Comparison of ENCODE assay signal across 12 mouse cellular contexts in genomic region chr13:45783681-45784080, GRCm38 (mm10).
DNase-seq lines count a peak whose midpoint lies in the region; ATAC-seq lines count a peak whose summit lies in the region.
"Had no signal": no experiment of that assay in that cellular context is flagged by ENCODE, and none has a peak within 500 bp of the region (broad histone marks: within the 10 kb centered on the region; RNA-seq: fewer than 3 reads in every experiment).

No protein-coding gene starts in this region.

- H3K9me3 ChIP-seq in kidney, embryonic 14.5 days (ENCODE audit: control insufficient read depth, low read length) = no peaks in the 10 kb centered on the region; the same call in 1 of the 2 replicates

- H3K4me2 ChIP-seq in kidney, embryonic 14.5 days (replicated peaks; ENCODE audit: low read depth, low read length) = no peak overlapping the region

- H3K27me3 ChIP-seq in kidney, embryonic 14.5 days (ENCODE audit: control insufficient read depth, insufficient read depth, low read length) = no peaks in the 10 kb centered on the region

- peak; percentile 42 to 45 for DNase-seq in cerebellum, postnatal 10 days
- no peak for DNase-seq in cerebellum, adult 9-11 months
- DNase-seq in left cerebral cortex, adult 18-20 months (ENCODE audit: low spot score in 2 of 2) = peak; percentile 45 to 58
- no peak for DNase-seq in left cerebral cortex, adult 11 months (ENCODE audit: low spot score)
- DNase-seq in Muller cell, postnatal 12 days (ENCODE audit: inconsistent ontology term) = peak; percentile 29
- DNase-seq in lung, postnatal 10 days = peak; percentile 66
- DNase-seq in urinary bladder, adult 2 months (ENCODE audit: low spot score) = no peak
- DNase-seq: liver had no signal

- no peaks in the 10 kb centered on the region for H3K36me3 ChIP-seq in kidney, embryonic 14.5 days (ENCODE audit: control insufficient read depth, insufficient read depth, low read length)

- H3K27ac ChIP-seq in kidney, embryonic 14.5 days (ENCODE audit: low read depth, low read length) = no peak overlapping the region
- H3K27ac ChIP-seq: kidney, postnatal 0 days had no signal

- no peak overlapping the region for H3K9ac ChIP-seq in kidney, embryonic 14.5 days (ENCODE audit: low read depth, low read length)

- H3K4me3 ChIP-seq in kidney, embryonic 14.5 days (ENCODE audit: low read length) = no peak overlapping the region
- H3K4me3 ChIP-seq: erythroblast, embryonic 14.5 days had no signal

- WGBS in kidney, embryonic 14.5 days = 82% methylated on average over 10 of the region's 10 CpGs

- no peak for ATAC-seq in kidney, embryonic 14.5 days (ENCODE audit: low FRiP score, low TSS enrichment)
- ATAC-seq: hindbrain, embryonic 16.5 days had no signal

- H3K4me1 ChIP-seq in kidney, embryonic 14.5 days (ENCODE audit: control insufficient read depth, insufficient read depth, low read length) = no peaks in the 10 kb centered on the region

Comparison
In these comparisons a context has a peak if more than half of its experiments do, and no peak if none do; other contexts are left out.
1. DNase-seq: peak in cerebellum, postnatal 10 days (2 of 2), left cerebral cortex, adult 18-20 months (2 of 2), Muller cell, postnatal 12 days (single experiment) and lung, postnatal 10 days (single experiment); none in cerebellum, adult 9-11 months (single experiment), left cerebral cortex, adult 11 months (single experiment) and urinary bladder, adult 2 months (single experiment).